Mouse (Mus musculus) testis, adult 2 months (tissue): ENCODE data around the gene Slc9a3.

Experiments used
- CTCF ChIP-seq: fragments of 200-500 bp; IDR thresholded peaks from 2 replicates; pipeline ENCODE4 v1.5.1; 2012; ENCODE audit warnings: low read depth, mild to moderate bottlenecking, inconsistent platforms, low read length, moderate library complexity; ENCODE audit not compliant: control insufficient read depth, insufficient read depth, insufficient replicate concordance
- POLR2A ChIP-seq: fragments of 200-500 bp; IDR thresholded peaks from 2 replicates; pipeline ENCODE4 v1.6.1; 2012; ENCODE audit warnings: low read depth, mild to moderate bottlenecking, inconsistent platforms, low read length, moderate library complexity; ENCODE audit not compliant: control insufficient read depth

- no peak for TF ChIP-seq CTCF
- no peak for TF ChIP-seq POLR2A
Observed at GRCm38 (mm10) chr13:74143282-74143681, 22.0 kb downstream of the Slc9a3 start.
